Mouse (Mus musculus) gastrocnemius, postnatal 36 days (tissue): ENCODE measurements around the gene Chkb. TPM values are rescaled to one million over a fixed set of nuclear protein-coding genes. Genes with fewer than 3 reads are reported as not detected.
"Not testable (repeated sequence)": the region's sequence is repeated elsewhere in the genome, so short reads cannot be mapped to it uniquely, and the experiment has no call there.

Experiments used
- DNase-seq, 2 experiments: peaks; one replicate each; pipeline ENCODE4 v3.0.0; 2022
- intact Hi-C: fragments of 180-260 bp; cut with DNase I; formaldehyde crosslinking; loops from one replicate; pipeline ENCODE4 v1.15.1; 2025
- total RNA-seq, 2 experiments: library from RNA; stranded (reverse); gene quantifications; 2 replicates each; pipeline ENCODE4 v1.2.3; 2021

Chkb gene
- total RNA-seq, 2 experiments from 2014 or later, result 20.8 to 30.0 TPM

GRCm38 (mm10) chr15:89455642-89456041, 25.9 kb upstream of the Chkb start:
- intact Hi-C loops, result no loop called here
- DNase-seq, result no peak

GRCm38 (mm10) chr15:89454857-89455256, 25.1 kb upstream of the Chkb start:
- intact Hi-C loops, result no loop called here

GRCm38 (mm10) chr15:89453865-89454478, 24.3 kb upstream of the Chkb start, which contains the start of gene Mapk8ip2:
Gene Mapk8ip2 (plus strand): TSS chr15:89453913.
- intact Hi-C loops, result no loop called here
- no peak for DNase-seq

More at GRCm38 (mm10) chr15:89454857-89455256, 25.1 kb upstream of the Chkb start:
- DNase-seq, result no peak

GRCm38 (mm10) chr15:89452906-89453864, 23.5 kb upstream of the Chkb start:
- intact Hi-C loops, result no loop called here
- DNase-seq, result peak; percentile 49 to 52

- intact Hi-C loops, result no loop called here
- no peak for DNase-seq
These were observed 12.9 kb upstream of the Chkb start for GRCm38 (mm10) chr15:89442486-89443070.

- intact Hi-C loops, result no loop called here
- DNase-seq, result no peak
These were observed 6.2 kb upstream of the Chkb start for GRCm38 (mm10) chr15:89435878-89436277.

- intact Hi-C loops, result no loop called here
- DNase-seq, result no peak
These were observed 4.4 kb upstream of the Chkb start for GRCm38 (mm10) chr15:89434136-89434535.

- intact Hi-C loops, result no loop called here
- DNase-seq, result no peak
These were observed 3.2 kb upstream of the Chkb start for GRCm38 (mm10) chr15:89432946-89433345.

GRCm38 (mm10) chr15:89431806-89432205, 2.1 kb upstream of the Chkb start:
- intact Hi-C loops, result no loop called here
- no peak for DNase-seq

- DNase-seq, result no peak
- intact Hi-C loops, result no loop called here
These were observed 1.6 kb upstream of the Chkb start for GRCm38 (mm10) chr15:89431271-89431670.

GRCm38 (mm10) chr15:89430771-89431170, 1.1 kb upstream of the Chkb start:
- DNase-seq, intact Hi-C loops: not testable (repeated sequence)

- DNase-seq, result no peak
- intact Hi-C loops, result no loop called here
These were observed 633 bp upstream of the Chkb start for GRCm38 (mm10) chr15:89430341-89430740.

- DNase-seq, result no peak
- intact Hi-C loops, result loop anchor here (5.0 kb wide), 1 partner anchor 57 kb away; the partner anchor contains the start of gene Sco2
These were observed 822 bp downstream of the Chkb start for GRCm38 (mm10) chr15:89428821-89429351.

- intact Hi-C loops, result loop anchor here (5.0 kb wide), 1 partner anchor 56 kb away; the partner anchor contains the start of gene Sco2
- no peak for DNase-seq
These were observed 1.4 kb downstream of the Chkb start for GRCm38 (mm10) chr15:89428136-89428790.

- intact Hi-C loops, result loop anchor here (5.0 kb wide), 1 partner anchor 54 kb away; the partner anchor contains the start of gene Sco2
- DNase-seq, result no peak
These were observed 3.0 kb downstream of the Chkb start for GRCm38 (mm10) chr15:89426716-89427115.

GRCm38 (mm10) chr15:89425711-89426121, 4.0 kb downstream of the Chkb start, which contains the start of gene Cpt1b:
Gene Cpt1b (minus strand): TSS chr15:89425863.
- DNase-seq, result peak; percentile 55
- intact Hi-C loops, result loop anchor here (5.0 kb wide), 1 partner anchor 53 kb away; the partner anchor contains the start of gene Sco2

GRCm38 (mm10) chr15:89424621-89425020, 5.1 kb downstream of the Chkb start:
- no peak for DNase-seq
- intact Hi-C loops, result loop anchor here (5.0 kb wide), 1 partner anchor 52 kb away; the partner anchor contains the start of gene Sco2

- intact Hi-C loops, result no loop called here
- no peak for DNase-seq
These were observed 7.8 kb downstream of the Chkb start for GRCm38 (mm10) chr15:89421938-89422337.

GRCm38 (mm10) chr15:89415282-89415681, 14.4 kb downstream of the Chkb start:
- DNase-seq, result no peak
- intact Hi-C loops, result no loop called here

- DNase-seq, result no peak
- intact Hi-C loops, result no loop called here
These were observed 19.6 kb downstream of the Chkb start, which contains the start of gene Syce3 for GRCm38 (mm10) chr15:89410118-89410517. Gene Syce3 (minus strand): TSS chr15:89410503.
